Mouse (Mus musculus): Measurements from ENCODE around the gene Rccd1. TPM values are rescaled to one million over a fixed set of nuclear protein-coding genes. Genes with fewer than 3 reads are reported as not detected.

The Rccd1 gene
- polyA plus RNA-seq (2014; fragmentation: Illumina TruSeq; extraction: RNeasy Lipid Tissue Mini Kit (QIAGEN cat#74804); ENCODE audit: low read depth, low replicate concordance) = 5.7 TPM

GRCm38 (mm10) chr7:80324043-80324815, at the start of gene Rccd1:
Gene Rccd1, minus strand, starts transcription at chr7:80324454.

GRCm38 (mm10) chr7:80371041-80371751, 46.9 kb upstream of the Rccd1 start, which contains the start of gene Man2a2:
Gene Man2a2, minus strand, starts transcription at chr7:80371375.

GRCm38 (mm10) chr7:80342858-80343257, 18.6 kb upstream of the Rccd1 start, which contains the start of gene Hddc3:
Gene Hddc3, plus strand, starts transcription at chr7:80343104.

GRCm38 (mm10) chr7:80340793-80341192, 16.5 kb upstream of the Rccd1 start, which contains the start of gene Unc45a:
Gene Unc45a, minus strand, starts transcription at chr7:80341005.

GRCm38 (mm10) chr7:80294062-80294763, 30.0 kb downstream of the Rccd1 start, which contains the start of gene Prc1:
Gene Prc1, plus strand, starts transcription at chr7:80294450.

GRCm38 (mm10) chr7:80268897-80269750, 55.1 kb downstream of the Rccd1 start, which contains the start of gene Vps33b:
Gene Vps33b, plus strand, starts transcription at chr7:80269649.

DNA sequence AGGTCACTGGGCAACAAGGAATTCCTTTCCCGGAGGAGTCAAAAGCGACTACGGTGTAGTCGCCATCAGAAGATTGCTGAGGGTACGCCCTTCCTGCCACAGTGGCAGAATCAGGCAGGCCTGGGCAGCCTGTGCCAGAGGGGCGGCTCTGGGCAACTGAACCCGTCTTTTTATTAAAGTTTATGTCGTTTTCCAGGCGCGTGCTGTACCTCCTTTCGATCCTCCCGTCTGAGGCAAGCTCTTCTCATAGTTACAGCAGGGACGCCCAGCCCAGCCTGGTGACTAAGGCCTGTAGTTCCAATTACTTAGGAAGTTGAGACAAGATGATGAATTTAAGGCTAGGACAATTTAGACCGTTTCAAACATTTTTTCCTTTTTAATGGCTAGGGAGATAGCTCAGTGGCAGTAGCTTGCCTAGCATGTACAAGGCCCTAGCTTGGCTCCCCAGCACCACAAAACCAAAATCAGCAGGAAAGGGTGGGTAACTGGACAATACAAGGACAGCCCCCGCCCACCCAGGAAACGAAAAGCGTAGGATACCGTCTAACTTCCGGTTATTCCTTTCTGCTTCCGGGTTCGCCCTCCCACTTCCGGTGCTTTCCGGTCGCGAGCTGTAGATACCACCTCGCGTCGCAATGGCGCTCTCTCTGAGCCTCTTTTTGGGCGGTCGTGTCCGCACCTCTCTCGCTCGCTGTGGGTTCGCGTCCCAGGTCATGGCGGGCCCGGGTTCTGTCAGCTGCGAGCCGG, 63.5 kb downstream of the Rccd1 start, which contains the start of gene Ngrn:
Gene Ngrn, plus strand, starts transcription at position 591 of the 747 bp plus-strand sequence.

DNA sequence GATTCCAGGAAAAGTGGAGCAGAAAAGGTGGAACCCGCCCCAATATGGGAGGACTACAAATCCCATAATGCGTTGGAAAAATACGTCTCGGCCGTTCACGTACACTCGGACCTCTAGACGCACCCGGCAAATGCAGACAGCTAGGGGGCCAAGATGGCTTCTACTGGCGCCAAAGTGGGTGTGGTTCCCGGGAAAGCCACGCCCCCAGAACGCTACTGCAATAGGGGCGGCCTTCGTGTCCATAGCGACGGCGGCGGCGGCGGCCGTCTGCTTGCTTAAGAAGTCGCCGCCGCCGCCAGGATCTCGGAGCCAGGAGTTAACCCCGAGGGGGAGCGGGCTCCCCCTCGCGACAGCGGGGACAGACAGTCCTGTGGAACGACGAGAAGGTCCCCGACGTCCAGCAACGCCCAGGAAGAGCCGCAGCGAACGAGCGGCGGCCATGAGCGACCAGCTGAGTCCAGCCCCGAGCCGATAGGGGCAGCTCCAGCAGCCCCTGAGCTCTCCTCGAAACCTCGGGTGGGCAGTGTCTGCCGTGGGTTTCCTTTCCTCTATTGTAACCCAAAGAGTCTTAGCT, 78.0 kb downstream of the Rccd1 start, which contains the start of gene Ttll13:
Gene Ttll13, plus strand, starts transcription at position 229 of the 574 bp plus-strand sequence.

Other genes with a start within 250 kb of the Rccd1 start
- 5.1 TPM for gene Idh2, start 209.1 kb downstream of the Rccd1 start, polyA plus RNA-seq (2014; fragmentation: Illumina TruSeq; extraction: RNeasy Lipid Tissue Mini Kit (QIAGEN cat#74804); ENCODE audit: low read depth, low replicate concordance)
- gene Sema4b, start 137.6 kb downstream of the Rccd1 start, polyA plus RNA-seq (2014; fragmentation: Illumina TruSeq; extraction: RNeasy Lipid Tissue Mini Kit (QIAGEN cat#74804); ENCODE audit: low read depth, low replicate concordance) = 4.6 TPM
- 39.8 TPM for gene Cib1, start 91.6 kb downstream of the Rccd1 start, polyA plus RNA-seq (2014; fragmentation: Illumina TruSeq; extraction: RNeasy Lipid Tissue Mini Kit (QIAGEN cat#74804); ENCODE audit: low read depth, low replicate concordance)
- 3.4 TPM for gene Gdpgp1, start 91.6 kb downstream of the Rccd1 start, polyA plus RNA-seq (2014; fragmentation: Illumina TruSeq; extraction: RNeasy Lipid Tissue Mini Kit (QIAGEN cat#74804); ENCODE audit: low read depth, low replicate concordance)
- 0.41 TPM for gene Ttll13, start 78.1 kb downstream of the Rccd1 start, polyA plus RNA-seq (2014; fragmentation: Illumina TruSeq; extraction: RNeasy Lipid Tissue Mini Kit (QIAGEN cat#74804); ENCODE audit: low read depth, low replicate concordance)
- 14.2 TPM for gene Ngrn, start 63.2 kb downstream of the Rccd1 start, polyA plus RNA-seq (2014; fragmentation: Illumina TruSeq; extraction: RNeasy Lipid Tissue Mini Kit (QIAGEN cat#74804); ENCODE audit: low read depth, low replicate concordance)
- gene Vps33b, start 54.8 kb downstream of the Rccd1 start, polyA plus RNA-seq (2014; fragmentation: Illumina TruSeq; extraction: RNeasy Lipid Tissue Mini Kit (QIAGEN cat#74804); ENCODE audit: low read depth, low replicate concordance) = 5.7 TPM
- gene Prc1, start 30.0 kb downstream of the Rccd1 start, polyA plus RNA-seq (2014; fragmentation: Illumina TruSeq; extraction: RNeasy Lipid Tissue Mini Kit (QIAGEN cat#74804); ENCODE audit: low read depth, low replicate concordance) = 29.1 TPM
- 5.3 TPM for gene Unc45a, start 16.6 kb upstream of the Rccd1 start, polyA plus RNA-seq (2014; fragmentation: Illumina TruSeq; extraction: RNeasy Lipid Tissue Mini Kit (QIAGEN cat#74804); ENCODE audit: low read depth, low replicate concordance)
- 16.5 TPM for gene Hddc3, start 18.6 kb upstream of the Rccd1 start, polyA plus RNA-seq (2014; fragmentation: Illumina TruSeq; extraction: RNeasy Lipid Tissue Mini Kit (QIAGEN cat#74804); ENCODE audit: low read depth, low replicate concordance)
- 7.2 TPM for gene Man2a2, start 46.9 kb upstream of the Rccd1 start, polyA plus RNA-seq (2014; fragmentation: Illumina TruSeq; extraction: RNeasy Lipid Tissue Mini Kit (QIAGEN cat#74804); ENCODE audit: low read depth, low replicate concordance)
- 0.66 TPM for gene Fes, start 63.5 kb upstream of the Rccd1 start, polyA plus RNA-seq (2014; fragmentation: Illumina TruSeq; extraction: RNeasy Lipid Tissue Mini Kit (QIAGEN cat#74804); ENCODE audit: low read depth, low replicate concordance)
- 1.5 TPM for gene Furin, start 81.0 kb upstream of the Rccd1 start, polyA plus RNA-seq (2014; fragmentation: Illumina TruSeq; extraction: RNeasy Lipid Tissue Mini Kit (QIAGEN cat#74804); ENCODE audit: low read depth, low replicate concordance)
- 13.5 TPM for gene Blm, start 210.7 kb upstream of the Rccd1 start, polyA plus RNA-seq (2014; fragmentation: Illumina TruSeq; extraction: RNeasy Lipid Tissue Mini Kit (QIAGEN cat#74804); ENCODE audit: low read depth, low replicate concordance)

All from sigmoid colon, adult 10 weeks (tissue).